Mouse (Mus musculus) frontal cortex, postnatal 25 days (tissue): ENCODE results near the gene Astn1.
A peak's percentile ranks its signal among the peaks of the same experiment; 100 is the strongest.

Experiments
- DNase-seq, 2 experiments: peaks; one replicate each; pipeline ENCODE4 v3.0.0; 2022; ENCODE audit warnings: low spot score in 2 of 2

Gene Astn1

GRCm38 (mm10) chr1:158607201-158607600 is 245.1 kb downstream of the Astn1 start:
- no peak for DNase-seq

GRCm38 (mm10) chr1:158615202-158615601 is 253.1 kb downstream of the Astn1 start:
- DNase-seq = no peak

GRCm38 (mm10) chr1:158617943-158618342 is 255.9 kb downstream of the Astn1 start:
- DNase-seq = no peak

- no peak for DNase-seq
Measured at GRCm38 (mm10) chr1:158632935-158633334, 270.9 kb downstream of the Astn1 start.

- no peak for DNase-seq
Measured at GRCm38 (mm10) chr1:158633441-158633840, 271.4 kb downstream of the Astn1 start.

GRCm38 (mm10) chr1:158641306-158641705 is 279.2 kb downstream of the Astn1 start:
- DNase-seq = no peak

GRCm38 (mm10) chr1:158642247-158642646 is 280.2 kb downstream of the Astn1 start:
- DNase-seq = no peak

- no peak for DNase-seq
Measured at GRCm38 (mm10) chr1:158652799-158653198, 290.7 kb downstream of the Astn1 start.

GRCm38 (mm10) chr1:158653808-158654520 is 291.9 kb downstream of the Astn1 start:
- no peak for DNase-seq

- DNase-seq = no peak
Measured at GRCm38 (mm10) chr1:158654571-158655205, 292.6 kb downstream of the Astn1 start.

- no peak for DNase-seq
Measured at GRCm38 (mm10) chr1:158656986-158657385, 294.9 kb downstream of the Astn1 start.

GRCm38 (mm10) chr1:158666001-158666400 is 303.9 kb downstream of the Astn1 start:
- no peak for DNase-seq

GRCm38 (mm10) chr1:158669971-158670592 is 308.0 kb downstream of the Astn1 start:
- DNase-seq = peak in 1 of 2 experiments; percentile 46

- DNase-seq = no peak
Measured at GRCm38 (mm10) chr1:158687726-158688125, 325.7 kb downstream of the Astn1 start.

- DNase-seq = no peak
Measured at GRCm38 (mm10) chr1:158697423-158697822, 335.4 kb downstream of the Astn1 start.

- no peak for DNase-seq
Measured at GRCm38 (mm10) chr1:158697859-158698569, 335.9 kb downstream of the Astn1 start.

- no peak for DNase-seq
Measured at GRCm38 (mm10) chr1:158699276-158699675, 337.2 kb downstream of the Astn1 start.

- DNase-seq = no peak
Measured at GRCm38 (mm10) chr1:158700147-158700546, 338.1 kb downstream of the Astn1 start.

GRCm38 (mm10) chr1:158701336-158701735 is 339.3 kb downstream of the Astn1 start:
- no peak for DNase-seq

- DNase-seq = peak in 1 of 2 experiments; percentile 18
Measured at GRCm38 (mm10) chr1:158713301-158714095, 351.4 kb downstream of the Astn1 start.

GRCm38 (mm10) chr1:158732868-158733496 is 370.9 kb downstream of the Astn1 start:
- peak in 1 of 2 experiments; percentile 23 for DNase-seq
